Mouse (Mus musculus) midbrain, embryonic 12.5 days (tissue): ENCODE data around the gene Fam169a. TPM values are rescaled to one million over a fixed set of nuclear protein-coding genes. Genes with fewer than 3 reads are reported as not detected.
"Not testable (repeated sequence)": the region's sequence is repeated elsewhere in the genome, so short reads cannot be mapped to it uniquely, and the experiment has no call there.

Source experiments
- ATAC-seq: fragments of 200-750 bp; cut with Nextera tagmentation; 2 replicates; pipeline ENCODE4 v1.8.0; 2017; ENCODE audit warnings: low read depth, moderate TSS enrichment, moderate library complexity; ENCODE audit not compliant: low FRiP score
- H3K27ac ChIP-seq: fragments of 300-500 bp; sonication (generic); replicated peaks from 2 replicates; pipeline ENCODE4 v1.5.1; 2016; ENCODE audit warnings: mild to moderate bottlenecking
- H3K27me3 ChIP-seq: fragments of 300-500 bp; sonication (generic); 2 replicates; pipeline ENCODE4 v1.6.1; 2016; ENCODE audit warnings: mild to moderate bottlenecking
- H3K36me3 ChIP-seq: fragments of 300-500 bp; sonication (generic); 2 replicates; pipeline ENCODE4 v1.6.1; 2016
- H3K4me1 ChIP-seq: fragments of 300-500 bp; sonication (generic); 2 replicates; pipeline ENCODE4 v1.6.1; 2016
- H3K4me2 ChIP-seq: fragments of 300-500 bp; sonication (generic); replicated peaks from 2 replicates; pipeline ENCODE4 v1.6.1; 2016; ENCODE audit warnings: mild to moderate bottlenecking, moderate library complexity
- H3K4me3 ChIP-seq: fragments of 300-500 bp; sonication (generic); 2 replicates; pipeline ENCODE4 v1.5.1; 2016; ENCODE audit warnings: mild to moderate bottlenecking
- H3K9ac ChIP-seq: fragments of 300-500 bp; sonication (generic); replicated peaks from 2 replicates; pipeline ENCODE4 v1.6.1; 2016; ENCODE audit warnings: mild to moderate bottlenecking, moderate library complexity
- H3K9me3 ChIP-seq: fragments of 300-500 bp; sonication (generic); 2 replicates; pipeline ENCODE4 v1.6.1; 2016; ENCODE audit warnings: mild to moderate bottlenecking
- WGBS: fragments of 180-500 bp; shearing (Covaris S2); methylation state at CpG from one replicate; pipeline ENCODE4 v1.1.7; 2016; 5-methylcytosine and 5-hydroxymethylcytosine counted together
- polyA plus RNA-seq: library from polyadenylated mRNA; unstranded; fragments of >200 nt; fragmentation: Nextera tagmentation; extraction: Ambion mirVana; gene quantifications from 2 replicates; pipeline ENCODE4 v1.2.1, GENCODE M21; 2016

The Fam169a gene
- polyA plus RNA-seq, 1 experiment from 2014 or later, result 12.9 TPM

GRCm38 (mm10) chr13:97082432-97082831 is 15.3 kb downstream of the Fam169a start:
- WGBS, result 96% methylated on average over 7 of the region's 7 CpGs
- Histone ChIP-seq H3K4me2 (no peak overlapping the region), H3K27ac (no peak overlapping the region), H3K4me3 (no peak overlapping the region), H3K36me3 (no peaks in the 10 kb centered on the region), H3K27me3 (no peaks in the 10 kb centered on the region), H3K4me1 (peaks cover 3% of the 10 kb centered on the region; the same call in 1 of the 2 replicates), H3K9ac (no peak overlapping the region), H3K9me3 (no peaks in the 10 kb centered on the region)
- ATAC-seq, result no peak

DNA sequence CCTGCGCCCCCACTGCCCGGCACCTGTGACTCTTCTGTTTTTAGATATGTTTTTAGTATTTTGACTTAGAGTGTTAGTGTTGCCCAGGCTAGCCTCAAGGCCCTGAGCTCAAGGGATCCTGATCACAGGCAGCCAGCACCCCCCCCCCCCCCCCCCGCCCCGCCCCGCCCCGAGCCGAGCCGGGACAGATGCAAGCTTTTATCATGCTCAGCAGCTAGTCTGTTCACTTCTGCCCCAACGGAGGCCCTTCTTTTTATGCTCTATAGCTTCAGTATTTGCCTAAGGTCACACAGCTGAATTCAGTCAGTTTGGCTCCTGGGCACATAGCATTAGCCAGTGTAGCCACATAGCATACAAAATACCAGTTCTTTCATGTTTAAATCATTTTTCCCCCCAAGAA is 19.2 kb downstream of the Fam169a start:
- H3K4me3 ChIP-seq, result no peak overlapping the region
- ATAC-seq, result no peak
- no peaks in the 10 kb centered on the region for H3K36me3 ChIP-seq
- no peak overlapping the region for H3K4me2 ChIP-seq
- H3K27me3 ChIP-seq, result no peaks in the 10 kb centered on the region
- H3K4me1 ChIP-seq, result peaks cover 3% of the 10 kb centered on the region; the same call in 1 of the 2 replicates
- no peaks in the 10 kb centered on the region for H3K9me3 ChIP-seq
- 64% methylated on average over 4 of the region's 9 CpGs for WGBS
- H3K9ac ChIP-seq, result no peak overlapping the region
- no peak overlapping the region for H3K27ac ChIP-seq

- Histone ChIP-seq H3K4me2 (no peak overlapping the region), H3K4me1 (peaks cover 3% of the 10 kb centered on the region; the same call in 1 of the 2 replicates), H3K9ac (no peak overlapping the region), H3K27me3 (no peaks in the 10 kb centered on the region), H3K4me3 (no peak overlapping the region), H3K36me3 (no peaks in the 10 kb centered on the region), H3K9me3 (no peaks in the 10 kb centered on the region), H3K27ac (no peak overlapping the region)
- ATAC-seq, result no peak
- 91% methylated on average over 6 of the region's 6 CpGs for WGBS
Measured at GRCm38 (mm10) chr13:97087421-97087820, 20.3 kb downstream of the Fam169a start.

DNA sequence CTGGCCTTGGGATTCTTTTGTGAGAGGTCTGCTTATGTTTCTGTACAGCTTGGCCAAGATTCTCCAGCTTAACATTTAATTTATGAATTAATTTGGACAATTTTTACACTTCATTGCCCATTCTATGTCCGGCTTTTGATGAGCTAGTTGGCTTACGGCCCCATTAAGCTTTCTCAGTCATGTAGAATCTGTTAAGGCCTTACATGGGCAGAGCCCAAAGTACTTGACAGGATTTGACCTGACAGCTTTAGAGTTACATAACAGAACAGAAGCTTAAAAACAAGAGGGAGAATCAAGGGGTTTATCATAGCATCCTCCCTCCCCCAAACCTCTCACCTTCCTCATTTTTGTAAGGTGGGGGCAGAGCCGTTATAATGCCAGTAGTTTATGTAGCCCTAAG is 21.1 kb downstream of the Fam169a start:
- no peaks in the 10 kb centered on the region for H3K27me3 ChIP-seq
- no peak overlapping the region for H3K27ac ChIP-seq
- no peaks in the 10 kb centered on the region for H3K9me3 ChIP-seq
- H3K4me2 ChIP-seq, result no peak overlapping the region
- H3K9ac ChIP-seq, result no peak overlapping the region
- no peak overlapping the region for H3K4me3 ChIP-seq
- H3K4me1 ChIP-seq, result peaks cover 3% of the 10 kb centered on the region; the same call in 1 of the 2 replicates
- 54% methylated on average over 3 of the region's 3 CpGs for WGBS
- H3K36me3 ChIP-seq, result no peaks in the 10 kb centered on the region
- no peak for ATAC-seq

DNA sequence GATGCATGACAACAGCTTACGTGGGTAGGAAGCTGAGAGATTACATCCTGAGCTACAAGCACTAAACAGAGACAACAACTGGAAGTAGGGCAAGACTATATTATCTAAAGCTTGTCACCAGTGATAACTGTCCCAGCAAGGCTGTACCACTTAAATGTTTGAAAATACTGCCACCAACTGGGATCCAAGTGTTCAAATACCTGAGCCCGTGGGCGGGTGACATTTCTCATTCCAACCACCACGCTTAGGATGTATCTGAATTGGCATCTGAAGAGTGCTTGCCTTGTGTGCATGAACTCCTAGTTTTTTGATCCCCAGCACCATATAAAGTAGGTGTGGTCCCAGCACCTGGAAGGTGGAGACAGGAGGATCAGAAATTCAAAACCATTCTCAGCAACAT is 28.6 kb downstream of the Fam169a start:
- H3K4me2 ChIP-seq, result no peak overlapping the region
- H3K27me3 ChIP-seq, result no peaks in the 10 kb centered on the region
- no peak for ATAC-seq
- no peaks in the 10 kb centered on the region for H3K9me3 ChIP-seq
- H3K4me1 ChIP-seq, result no peaks in the 10 kb centered on the region
- H3K9ac ChIP-seq, result no peak overlapping the region
- 90% methylated on average over 4 of the region's 4 CpGs for WGBS
- no peak overlapping the region for H3K4me3 ChIP-seq
- H3K36me3 ChIP-seq, result no peaks in the 10 kb centered on the region
- no peak overlapping the region for H3K27ac ChIP-seq

DNA sequence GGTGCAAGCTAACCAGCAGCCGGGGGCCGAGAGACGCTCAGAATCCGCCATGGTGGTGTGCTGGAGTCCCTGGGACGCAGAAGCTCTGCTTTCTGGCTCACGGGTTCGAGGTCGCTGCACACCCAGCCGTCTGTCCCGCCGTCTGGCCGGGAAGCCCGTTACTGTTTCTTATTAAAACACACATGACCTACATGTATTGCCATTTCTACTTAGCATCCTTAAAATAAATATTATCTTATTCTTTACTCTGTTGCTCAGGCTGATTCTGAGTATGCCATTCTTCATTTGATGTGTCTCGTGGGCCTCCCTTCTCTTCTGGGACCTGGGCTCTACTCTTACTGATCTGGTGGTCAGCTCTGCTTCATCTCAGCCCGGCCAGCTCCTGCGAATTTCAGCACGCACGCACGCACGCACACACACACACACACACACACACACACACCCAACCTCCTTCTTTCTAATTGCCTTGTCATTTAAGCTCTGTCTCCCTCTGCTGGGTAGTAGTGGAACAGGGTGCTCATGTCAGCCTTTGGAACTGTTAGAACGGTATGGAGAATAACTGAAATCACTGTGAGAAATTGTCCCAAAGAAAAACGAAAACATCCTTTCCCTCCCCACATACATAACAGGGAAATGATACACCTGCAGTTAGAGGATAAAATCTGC is 32.2 kb downstream of the Fam169a start, which contains the start of gene Gm6169:
Gm6169 (minus strand) TSS at position 51 of the 666 bp plus-strand sequence.
- H3K9ac ChIP-seq, result no peak within 1 kb of the TSS
- no peaks in the 10 kb centered on the region for H3K36me3 ChIP-seq
- no peak for ATAC-seq
- H3K4me1 ChIP-seq, result no peaks in the 10 kb centered on the region
- H3K4me3 ChIP-seq, result no peak within 1 kb of the TSS
- WGBS, result 78% methylated on average over 22 of the region's 22 CpGs
- H3K9me3 ChIP-seq, result no peaks in the 10 kb centered on the region
- H3K27ac ChIP-seq, result no peak within 1 kb of the TSS
- no peak within 1 kb of the TSS for H3K4me2 ChIP-seq
- H3K27me3 ChIP-seq, result no peaks in the 10 kb centered on the region

- Histone ChIP-seq H3K9me3 (no peaks in the 10 kb centered on the region), H3K9ac (no peak overlapping the region), H3K27me3 (no peaks in the 10 kb centered on the region), H3K4me2 (no peak overlapping the region), H3K4me3 (no peak overlapping the region), H3K4me1 (no peaks in the 10 kb centered on the region), H3K27ac (no peak overlapping the region), H3K36me3 (peaks cover 2% of the 10 kb centered on the region)
- no peak for ATAC-seq
- WGBS, result 72% methylated on average over 7 of the region's 7 CpGs
Measured at GRCm38 (mm10) chr13:97104996-97105395, 37.9 kb downstream of the Fam169a start.

DNA sequence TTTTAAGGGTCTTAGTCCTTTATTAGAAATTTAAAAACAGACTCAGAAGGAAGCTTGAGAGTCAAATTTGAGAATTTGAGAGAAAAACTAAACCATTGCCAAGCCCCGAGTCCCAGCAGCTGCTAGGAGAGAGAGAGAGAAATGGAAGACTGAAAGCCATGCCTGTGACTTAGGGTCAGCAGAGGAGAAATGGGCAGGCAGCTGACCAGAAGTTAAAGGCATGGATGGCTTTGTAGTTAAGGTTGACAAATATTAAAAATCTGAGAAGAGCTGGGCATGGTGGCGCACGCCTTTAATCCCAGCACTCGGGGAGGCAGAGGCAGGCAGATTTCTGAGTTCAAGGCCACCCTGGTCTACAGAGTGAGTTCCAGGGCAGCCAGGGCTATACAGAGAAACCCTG is 40.6 kb downstream of the Fam169a start:
- peaks cover 11% of the 10 kb centered on the region for H3K36me3 ChIP-seq

DNA sequence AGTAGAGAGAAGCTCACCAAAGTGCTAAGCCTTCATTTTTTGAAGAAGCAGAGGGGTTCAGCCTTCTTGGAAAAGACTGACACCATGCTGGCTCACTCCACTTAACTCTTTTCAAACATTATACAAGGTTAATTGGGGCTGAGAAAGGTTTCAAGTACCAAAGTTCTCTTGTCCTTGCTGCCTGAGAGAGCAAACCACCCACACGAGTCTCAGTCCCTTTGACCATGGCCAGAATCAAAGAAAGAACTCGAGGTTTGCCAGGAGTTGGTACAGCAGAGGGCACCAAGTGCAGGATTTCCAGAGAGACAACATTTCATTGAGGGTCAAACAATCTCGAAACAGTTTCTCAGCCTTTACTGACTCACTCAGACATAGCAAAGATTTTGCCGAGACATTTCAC is 42.0 kb downstream of the Fam169a start:
- Histone ChIP-seq H3K9me3 (no peaks in the 10 kb centered on the region), H3K27me3 (no peaks in the 10 kb centered on the region), H3K4me1 (no peaks in the 10 kb centered on the region), H3K9ac (no peak overlapping the region), H3K4me3 (no peak overlapping the region), H3K36me3 (peaks cover 15% of the 10 kb centered on the region), H3K27ac (no peak overlapping the region), H3K4me2 (no peak overlapping the region)
- no peak for ATAC-seq
- 80% methylated on average over 4 of the region's 4 CpGs for WGBS

More for the DNA sequence above, 40.6 kb downstream of the Fam169a start:
- not testable (repeated sequence) for H3K4me2 ChIP-seq, H3K27me3 ChIP-seq, H3K27ac ChIP-seq, H3K9ac ChIP-seq, H3K4me1 ChIP-seq, ATAC-seq, H3K4me3 ChIP-seq, H3K9me3 ChIP-seq
- WGBS, result 94% methylated on average over 4 of the region's 4 CpGs

- no peak overlapping the region for H3K27ac ChIP-seq
- H3K4me2 ChIP-seq, result no peak overlapping the region
- H3K4me1 ChIP-seq, result no peaks in the 10 kb centered on the region
- ATAC-seq, result no peak
- no peak overlapping the region for H3K4me3 ChIP-seq
- no peaks in the 10 kb centered on the region for H3K27me3 ChIP-seq
- no peak overlapping the region for H3K9ac ChIP-seq
- peaks cover 16% of the 10 kb centered on the region for H3K36me3 ChIP-seq
- 82% methylated on average over 3 of the region's 3 CpGs for WGBS
- H3K9me3 ChIP-seq, result no peaks in the 10 kb centered on the region
Measured at GRCm38 (mm10) chr13:97121341-97121740, 54.3 kb downstream of the Fam169a start.

GRCm38 (mm10) chr13:97129654-97130053 is 62.6 kb downstream of the Fam169a start:
- H3K4me2 ChIP-seq, H3K27ac ChIP-seq, H3K27me3 ChIP-seq, H3K9ac ChIP-seq, H3K4me1 ChIP-seq, H3K4me3 ChIP-seq, ATAC-seq, H3K9me3 ChIP-seq: not testable (repeated sequence)
- WGBS, result 98% methylated on average over 4 of the region's 4 CpGs
- peaks cover 30% of the 10 kb centered on the region for H3K36me3 ChIP-seq

DNA sequence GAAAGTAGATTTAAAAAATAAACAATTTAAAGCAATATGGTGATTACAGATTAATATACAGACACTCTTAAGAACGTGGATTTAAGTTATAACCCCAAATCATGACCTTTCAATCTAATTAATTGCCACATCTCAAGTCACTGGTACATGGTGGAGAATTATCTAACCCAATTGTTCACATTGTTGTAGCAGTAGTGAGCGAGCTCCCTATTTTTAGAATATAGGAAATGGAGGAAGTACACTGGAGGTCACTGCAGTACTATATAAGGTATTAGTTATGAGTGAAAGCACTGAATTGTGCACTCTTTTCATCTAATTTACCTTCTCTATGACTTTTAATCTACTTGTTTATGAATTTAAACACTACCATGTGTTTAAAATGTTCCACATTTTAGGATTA is 63.3 kb downstream of the Fam169a start:
- not testable (repeated sequence) for H3K9ac ChIP-seq, H3K9me3 ChIP-seq, H3K4me1 ChIP-seq, H3K4me3 ChIP-seq, ATAC-seq, H3K27ac ChIP-seq, H3K4me2 ChIP-seq, H3K27me3 ChIP-seq
- WGBS, result no CpG with 5 or more reads among the region's 2 CpGs
- peaks cover 37% of the 10 kb centered on the region for H3K36me3 ChIP-seq
